Mouse (Mus musculus): ENCODE measurements around the gene Six6. TPM values are rescaled to one million over a fixed set of nuclear protein-coding genes. Genes with fewer than 3 reads are reported as not detected.
A peak's percentile ranks its signal among the peaks of the same experiment; 100 is the strongest.

The Six6 gene
- polyA plus RNA-seq, 1 experiment = 0.74 TPM

DNA sequence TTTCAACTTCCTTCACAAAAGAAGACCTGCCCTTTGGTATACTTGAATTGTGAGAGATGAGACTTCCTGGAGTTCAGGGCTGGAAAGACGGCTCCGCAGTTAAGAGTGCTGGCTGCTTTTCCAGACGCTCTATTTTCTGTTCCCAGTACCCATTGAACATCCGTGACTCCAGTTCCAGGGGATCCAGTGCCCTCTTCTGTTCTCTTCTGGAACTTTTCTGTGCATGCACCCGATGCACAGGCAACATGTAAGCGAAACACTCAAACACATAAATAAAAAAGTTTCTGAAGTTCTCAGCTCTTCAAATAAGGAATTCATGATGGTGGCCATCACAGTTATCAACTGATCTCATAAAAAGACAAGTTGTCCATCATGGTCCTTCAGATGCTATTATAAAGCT, 23.1 kb downstream of the Six6 start:
- no peak for DNase-seq (ENCODE audit: low read depth)
- no peak for TF ChIP-seq POLR2A (IDR thresholded peaks at IDR 0.05; ENCODE audit: borderline replicate concordance, extremely low read depth, insufficient read depth, insufficient read length, poor library complexity, severe bottlenecking)
- no peak for TF ChIP-seq CTCF (IDR thresholded peaks at IDR 0.05; ENCODE audit: borderline replicate concordance, extremely low read depth, insufficient read depth, insufficient read length)

DNA sequence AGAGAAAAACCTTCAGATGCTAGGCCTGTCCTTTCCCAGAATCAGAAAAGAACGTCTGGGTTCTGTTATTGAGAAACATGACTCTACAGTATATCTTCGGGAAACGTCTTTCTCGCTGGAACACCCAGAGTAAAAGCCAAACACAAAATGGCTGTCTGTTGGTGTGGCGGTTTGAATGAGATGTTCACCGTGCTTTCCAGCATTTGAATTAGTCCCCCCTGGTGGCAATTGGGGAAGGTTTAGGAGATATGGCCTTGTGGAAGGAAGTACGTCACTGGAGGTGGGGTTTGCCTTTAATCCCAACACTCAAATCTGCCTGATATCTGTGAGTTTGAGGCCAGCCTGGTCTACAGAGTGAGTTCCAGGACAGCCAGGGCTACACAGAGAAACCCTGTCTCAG, 27.8 kb downstream of the Six6 start:
- TF ChIP-seq POLR2A (IDR thresholded peaks at IDR 0.05; ENCODE audit: borderline replicate concordance, extremely low read depth, insufficient read depth, insufficient read length, poor library complexity, severe bottlenecking) (no peak), CTCF (IDR thresholded peaks at IDR 0.05; ENCODE audit: borderline replicate concordance, extremely low read depth, insufficient read depth, insufficient read length) (no peak)
- DNase-seq (ENCODE audit: low read depth) = no peak

DNA sequence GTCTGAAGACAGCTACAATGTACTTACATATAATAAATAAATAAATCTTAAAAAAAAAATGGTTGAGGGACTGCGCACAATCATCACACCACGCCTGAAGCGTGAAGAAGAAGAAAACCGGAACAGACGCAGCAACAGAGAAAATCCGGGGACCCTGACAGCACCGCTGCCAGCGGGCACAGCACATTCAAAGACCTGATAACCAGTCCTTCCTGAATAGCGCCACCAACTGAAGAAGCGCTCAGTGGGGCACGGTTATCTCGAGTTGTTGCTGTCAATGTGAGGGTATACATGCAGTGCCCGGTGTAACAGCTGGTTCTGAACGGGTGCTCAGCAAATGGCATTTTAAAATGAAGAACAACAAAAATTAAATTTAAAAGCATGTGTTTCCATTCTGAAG, 30.9 kb downstream of the Six6 start:
- DNase-seq (ENCODE audit: low read depth) = no peak
- TF ChIP-seq POLR2A (IDR thresholded peaks at IDR 0.05; ENCODE audit: borderline replicate concordance, extremely low read depth, insufficient read depth, insufficient read length, poor library complexity, severe bottlenecking) (no peak), CTCF (IDR thresholded peaks at IDR 0.05; ENCODE audit: borderline replicate concordance, extremely low read depth, insufficient read depth, insufficient read length) (no peak)

DNA sequence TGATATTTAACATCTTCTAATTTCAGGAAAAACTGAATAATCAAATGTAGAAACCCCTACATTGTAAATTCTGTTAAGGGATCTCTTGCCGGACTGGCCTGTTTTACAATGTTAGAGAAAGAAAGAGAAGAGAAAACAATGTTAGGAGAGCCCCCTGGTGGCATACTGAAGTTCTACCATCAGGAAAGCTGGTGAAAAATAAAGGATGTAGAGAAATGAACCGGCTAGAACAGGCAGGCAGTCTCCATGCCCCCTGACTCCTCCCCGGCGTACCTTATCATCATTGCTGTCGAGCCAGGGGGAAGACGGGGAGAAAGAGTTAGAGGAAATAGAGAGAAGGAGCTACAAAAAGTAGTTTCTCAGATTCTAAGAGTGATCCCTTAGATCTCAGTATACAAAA, 33.5 kb downstream of the Six6 start:
- DNase-seq (ENCODE audit: low read depth) = peak; percentile 68
- TF ChIP-seq POLR2A (IDR thresholded peaks at IDR 0.05; ENCODE audit: borderline replicate concordance, extremely low read depth, insufficient read depth, insufficient read length, poor library complexity, severe bottlenecking) (no peak), CTCF (IDR thresholded peaks at IDR 0.05; ENCODE audit: borderline replicate concordance, extremely low read depth, insufficient read depth, insufficient read length) (peak; percentile 45; the same call in 1 of the 2 replicates)

DNA sequence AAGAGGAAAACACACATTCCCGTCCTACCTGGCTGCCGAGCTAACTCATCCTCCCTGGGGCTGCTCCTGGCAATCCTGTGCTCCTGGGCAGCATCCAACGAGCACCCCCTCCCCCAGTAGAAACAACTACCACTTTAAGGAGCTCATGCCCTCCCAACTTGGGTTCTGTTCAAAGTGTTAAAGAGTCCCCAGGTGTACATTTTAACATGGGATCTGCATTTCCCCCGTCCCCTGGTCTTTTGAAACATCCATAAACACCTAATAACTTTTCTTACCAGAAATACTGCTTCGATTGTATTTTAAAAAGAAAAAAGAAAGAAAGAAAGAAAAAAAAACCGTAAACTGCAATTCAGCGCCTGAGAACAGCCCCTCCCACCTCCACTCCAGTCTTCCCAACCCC, 36.5 kb downstream of the Six6 start:
- TF ChIP-seq CTCF (IDR thresholded peaks at IDR 0.05; ENCODE audit: borderline replicate concordance, extremely low read depth, insufficient read depth, insufficient read length) = no peak
- no peak for TF ChIP-seq POLR2A (IDR thresholded peaks at IDR 0.05; ENCODE audit: borderline replicate concordance, extremely low read depth, insufficient read depth, insufficient read length, poor library complexity, severe bottlenecking)
- DNase-seq (ENCODE audit: low read depth) = no peak

DNA sequence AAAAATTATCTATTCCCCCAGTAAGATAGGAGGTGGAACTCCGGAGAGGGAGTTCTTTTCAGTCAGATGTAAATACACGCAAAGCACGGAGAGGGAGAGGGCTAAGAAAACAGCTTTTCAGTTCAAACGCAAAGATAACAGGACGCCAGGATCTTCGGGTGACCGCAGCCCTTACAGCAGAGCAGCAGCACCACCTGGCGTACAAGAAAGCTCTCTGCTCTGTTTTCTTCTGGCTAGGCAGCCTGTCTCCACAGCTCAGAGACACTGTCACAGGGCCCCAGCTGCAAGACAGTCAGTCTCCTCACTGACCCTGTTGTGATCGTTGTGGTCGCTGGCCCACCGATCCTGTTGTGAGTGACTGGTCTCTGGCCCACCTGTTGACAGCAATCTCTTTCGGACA, 37.0 kb downstream of the Six6 start:
- TF ChIP-seq POLR2A (IDR thresholded peaks at IDR 0.05; ENCODE audit: borderline replicate concordance, extremely low read depth, insufficient read depth, insufficient read length, poor library complexity, severe bottlenecking) (no peak), CTCF (IDR thresholded peaks at IDR 0.05; ENCODE audit: borderline replicate concordance, extremely low read depth, insufficient read depth, insufficient read length) (peak; percentile 97)
- DNase-seq (ENCODE audit: low read depth) = peak; percentile 91

DNA sequence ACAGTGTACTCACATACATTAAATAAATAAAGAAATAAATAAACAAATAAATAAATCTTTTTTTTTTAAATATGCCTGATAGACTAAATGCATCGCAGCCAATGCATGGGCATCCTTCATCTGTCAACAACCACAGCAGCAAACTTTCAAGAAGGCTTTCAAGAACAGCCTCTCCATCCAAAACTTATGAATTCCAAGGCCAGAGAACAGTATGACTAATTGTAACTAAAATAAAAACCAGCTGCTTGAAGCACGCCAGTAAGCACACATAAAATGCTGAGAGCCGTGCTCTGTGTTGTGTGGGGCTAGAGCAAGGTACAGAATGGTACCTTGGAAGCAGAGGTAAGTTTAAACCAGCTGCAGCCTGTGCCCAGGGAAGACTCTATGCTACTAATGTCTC, 38.2 kb downstream of the Six6 start:
- no peak for DNase-seq (ENCODE audit: low read depth)
- no peak for TF ChIP-seq CTCF (IDR thresholded peaks at IDR 0.05; ENCODE audit: borderline replicate concordance, extremely low read depth, insufficient read depth, insufficient read length)
- no peak for TF ChIP-seq POLR2A (IDR thresholded peaks at IDR 0.05; ENCODE audit: borderline replicate concordance, extremely low read depth, insufficient read depth, insufficient read length, poor library complexity, severe bottlenecking)

DNA sequence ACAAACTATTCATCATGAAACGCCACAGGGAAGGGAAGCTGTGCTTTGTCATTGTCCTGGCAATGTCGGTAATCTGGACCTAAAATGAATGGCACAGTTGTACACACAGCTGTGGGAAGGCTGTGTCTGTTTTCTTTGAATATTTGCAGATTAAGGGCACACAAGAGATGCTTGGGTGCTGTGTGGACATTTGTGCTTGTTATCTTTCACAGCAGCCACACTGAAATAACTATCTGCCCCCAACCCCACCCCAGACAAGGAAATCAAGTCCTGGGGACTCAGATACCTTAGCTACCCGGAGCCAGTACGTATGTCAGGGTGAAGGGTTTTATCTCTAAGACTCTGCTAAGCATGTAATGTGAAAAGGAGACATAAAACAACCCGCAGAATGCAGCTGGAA, 39.5 kb downstream of the Six6 start:
- no peak for TF ChIP-seq CTCF (IDR thresholded peaks at IDR 0.05; ENCODE audit: borderline replicate concordance, extremely low read depth, insufficient read depth, insufficient read length)
- DNase-seq (ENCODE audit: low read depth) = no peak

DNA sequence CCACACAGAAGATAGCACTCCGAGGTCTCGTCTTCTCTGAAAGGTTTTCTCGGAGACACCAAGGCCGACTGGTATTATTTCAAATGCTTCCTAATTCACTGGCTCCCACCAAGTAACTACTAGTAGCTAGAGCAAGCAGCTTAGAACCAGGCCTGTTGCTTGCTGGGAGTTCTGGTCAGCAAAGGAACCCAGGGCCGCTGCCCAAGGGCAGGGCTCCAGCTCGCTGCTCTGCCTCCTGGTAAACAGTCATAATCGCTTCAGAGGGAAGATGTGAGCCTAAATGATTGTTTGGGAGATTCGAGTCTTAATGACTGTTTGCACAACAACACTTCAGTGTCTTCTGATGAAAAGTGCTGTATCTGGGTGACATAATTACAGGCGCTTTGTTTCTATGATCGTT, 42.9 kb downstream of the Six6 start:
- no peak for TF ChIP-seq POLR2A (IDR thresholded peaks at IDR 0.05; ENCODE audit: borderline replicate concordance, extremely low read depth, insufficient read depth, insufficient read length, poor library complexity, severe bottlenecking)
- TF ChIP-seq CTCF (IDR thresholded peaks at IDR 0.05; ENCODE audit: borderline replicate concordance, extremely low read depth, insufficient read depth, insufficient read length) = no peak

DNA sequence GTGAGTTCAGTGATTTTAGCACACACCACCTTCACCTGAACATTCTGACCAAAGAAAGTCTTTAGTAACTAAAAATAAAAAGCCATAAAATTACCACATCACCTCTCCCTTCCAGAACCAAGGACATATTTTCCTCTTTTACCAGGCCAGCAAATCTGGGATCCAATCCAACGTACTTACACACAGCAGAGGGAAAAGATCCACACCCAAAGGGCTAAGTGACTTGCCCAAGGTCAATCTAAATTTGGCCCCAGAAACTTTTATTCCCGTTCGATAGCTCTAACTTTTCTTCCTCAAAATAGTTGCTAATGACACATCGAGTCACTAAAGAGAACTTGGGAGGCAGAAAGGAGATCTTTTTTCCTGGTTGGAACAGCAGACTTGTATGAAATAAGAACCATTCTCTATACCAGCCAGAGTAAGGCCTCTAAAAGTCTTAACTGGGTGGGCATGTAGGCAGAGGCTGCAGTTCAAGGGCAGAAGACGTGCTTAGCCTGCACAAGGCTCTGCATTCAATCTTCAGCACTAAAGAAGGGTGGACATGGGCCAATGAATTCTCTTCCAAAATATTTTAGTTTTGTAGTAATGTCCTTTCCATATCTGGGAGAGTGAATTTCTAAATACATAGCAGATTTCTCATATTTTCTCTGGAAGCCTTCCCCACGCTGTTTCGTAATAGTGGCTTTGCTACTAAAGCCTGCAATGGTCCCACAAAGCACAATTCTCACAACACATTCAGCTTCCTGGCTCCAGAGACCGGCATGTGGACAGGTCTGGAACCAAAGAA, 43.6 kb downstream of the Six6 start:
- no peak for TF ChIP-seq CTCF (IDR thresholded peaks at IDR 0.05; ENCODE audit: borderline replicate concordance, extremely low read depth, insufficient read depth, insufficient read length)
- TF ChIP-seq POLR2A (IDR thresholded peaks at IDR 0.05; ENCODE audit: borderline replicate concordance, extremely low read depth, insufficient read depth, insufficient read length, poor library complexity, severe bottlenecking) = no peak
- no peak for DNase-seq (ENCODE audit: low read depth)

More for the DNA sequence above, 42.9 kb downstream of the Six6 start:
- no peak for DNase-seq (ENCODE audit: low read depth)

Other genes starting within 250 kb of the Six6 start
- gene Ppm1a, start 182.4 kb upstream of the Six6 start, polyA plus RNA-seq (2012; rRNA removed) = 113 and 137 TPM in 2 replicates
- 6.3 and 6.7 TPM in 2 replicates for gene 4930447C04Rik, start 882 bp downstream of the Six6 start, polyA plus RNA-seq (2012; rRNA removed)
- gene Six1, start 114.0 kb downstream of the Six6 start, polyA plus RNA-seq (2012; rRNA removed) = 0.53 and 0.94 TPM in 2 replicates
- gene Six4, start 173.6 kb downstream of the Six6 start, polyA plus RNA-seq (2012; rRNA removed) = 0.74 and 0.75 TPM in 2 replicates
- 13.8 and 15.4 TPM in 2 replicates for gene Mnat1, start 183.8 kb downstream of the Six6 start, polyA plus RNA-seq (2012; rRNA removed)